Comparison of ENCODE assay signal across 8 mouse cellular contexts in the genomic region with DNA sequence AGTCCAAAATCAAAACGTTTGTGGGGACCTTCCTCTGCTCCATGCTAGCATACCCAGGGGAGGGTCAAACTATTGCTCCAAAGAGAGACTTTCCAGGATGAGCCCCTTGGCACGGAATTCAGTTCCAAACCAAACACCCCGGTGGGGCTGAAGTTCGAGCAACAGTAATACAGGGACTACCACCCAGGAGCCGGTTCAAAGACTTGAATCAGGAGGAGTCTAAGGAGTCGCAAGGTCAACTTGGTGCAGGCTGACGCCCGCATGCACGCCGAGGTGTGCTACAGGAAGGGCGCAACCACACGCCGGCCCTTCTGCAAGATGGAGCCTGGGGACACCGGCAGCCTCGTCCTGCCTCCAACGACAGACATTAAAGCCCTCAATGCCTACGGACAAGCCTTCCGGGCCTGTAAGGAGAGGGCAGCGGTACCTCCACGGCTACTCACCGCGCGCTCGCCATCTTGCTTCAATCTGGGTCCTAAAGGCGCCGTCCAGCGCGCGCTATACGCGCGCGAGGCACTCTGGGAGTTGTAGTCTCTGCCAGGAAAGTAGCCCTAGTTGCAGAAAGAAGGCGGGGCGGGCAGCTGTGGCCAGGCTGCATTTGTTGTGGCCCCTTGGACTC. TPM values are rescaled to one million over a fixed set of nuclear protein-coding genes. Genes with fewer than 3 reads are reported as not detected.
DNase-seq lines count a peak whose midpoint lies in the region; ATAC-seq and TF ChIP-seq lines count a peak whose summit lies in the region.

A gene (minus strand): TSS at position 478 of the 619 bp plus-strand sequence.

- peak within 1 kb of the TSS; percentile 91 for H3K9ac ChIP-seq in hindbrain, embryonic 11.5 days (ENCODE audit: low read depth, low read length)
- H3K9ac ChIP-seq in lung, embryonic 16.5 days (ENCODE audit: low read length) = peak within 1 kb of the TSS; percentile 78

- WGBS in hindbrain, embryonic 11.5 days = under 1% methylated on average over 35 of the region's 35 CpGs
- under 1% methylated on average over 35 of the region's 35 CpGs for WGBS in lung, embryonic 16.5 days

- in situ Hi-C loops in Patski (cut with MboI; ENCODE audit: low pct_unique_long_range_greater_than_20kb) = loop anchor here (5.0 kb wide), 1 partner anchor 391 kb away; no protein-coding TSS in a partner anchor

- no peak for DNase-seq in Patski (ENCODE audit: low read depth, low spot score)
- peak; percentile 92 to 96 for DNase-seq in cerebellum, postnatal 10 days
- DNase-seq in frontal cortex, postnatal 10 days (ENCODE audit: low spot score in 2 of 2) = peak; percentile 62 to 82
- peak; percentile 96 for DNase-seq in hindbrain, embryonic 11.5 days (ENCODE audit: low spot score)
- DNase-seq in layer of hippocampus, adult 9-11 months = peak; percentile 90
- DNase-seq in ovary, postnatal 10 days (ENCODE audit: low spot score) = peak; percentile 54
- peak; percentile 79 for DNase-seq in thymus, postnatal 0 days (ENCODE audit: low spot score)

- H3K4me1 ChIP-seq in hindbrain, embryonic 11.5 days (replicated peaks; ENCODE audit: control insufficient read depth, insufficient read depth, low read length) = no peaks in the 10 kb centered on the region
- H3K4me1 ChIP-seq in lung, embryonic 16.5 days (replicated peaks; ENCODE audit: control insufficient read depth, insufficient read depth, low read length) = peaks cover 9% of the 10 kb centered on the region

- H3K9me3 ChIP-seq in hindbrain, embryonic 11.5 days (ENCODE audit: control insufficient read depth, low read length) = no peaks in the 10 kb centered on the region
- no peaks in the 10 kb centered on the region for H3K9me3 ChIP-seq in lung, embryonic 16.5 days (ENCODE audit: control insufficient read depth, low read length)

- H3K27ac ChIP-seq in hindbrain, embryonic 11.5 days (ENCODE audit: low read depth, low read length) = peak within 1 kb of the TSS; percentile 83
- peak within 1 kb of the TSS; percentile 74 for H3K27ac ChIP-seq in lung, embryonic 16.5 days (ENCODE audit: low read length)

- no peaks in the 10 kb centered on the region for H3K36me3 ChIP-seq in hindbrain, embryonic 11.5 days (ENCODE audit: control insufficient read depth, insufficient read depth, low read length)
- H3K36me3 ChIP-seq in lung, embryonic 16.5 days (ENCODE audit: control insufficient read depth, insufficient read depth, low read length) = peaks cover 6% of the 10 kb centered on the region; the same call in 1 of the 2 replicates

- peak within 1 kb of the TSS; percentile 83 for H3K4me3 ChIP-seq in hindbrain, embryonic 11.5 days (ENCODE audit: low read depth, low read length)
- H3K4me3 ChIP-seq in lung, embryonic 16.5 days (ENCODE audit: low read length) = peak within 1 kb of the TSS; percentile 63

- no peaks in the 10 kb centered on the region for H3K27me3 ChIP-seq in Patski
- H3K27me3 ChIP-seq in hindbrain, embryonic 11.5 days (ENCODE audit: control insufficient read depth, insufficient read depth, low read length) = no peaks in the 10 kb centered on the region
- H3K27me3 ChIP-seq in lung, embryonic 16.5 days (ENCODE audit: control insufficient read depth, insufficient read depth, low read depth, low read length) = no peaks in the 10 kb centered on the region

- POLR2A ChIA-PET in Patski (lab: Charles Lee) = interaction anchor here (0.5 kb wide), 1 partner anchor 206 kb away, joined by 4 read pairs; no protein-coding TSS in a partner anchor

- peak; percentile 91 for ATAC-seq in Patski
- ATAC-seq in hindbrain, embryonic 11.5 days (ENCODE audit: low FRiP score) = peak; percentile 96
- peak; percentile 96 for ATAC-seq in lung, embryonic 16.5 days (ENCODE audit: low read depth)

- TF ChIP-seq CTCF in Patski (IDR thresholded peaks at IDR 0.05) = no peak

- H3K4me2 ChIP-seq in hindbrain, embryonic 11.5 days (replicated peaks; ENCODE audit: low read depth, low read length) = peak within 1 kb of the TSS; percentile 59
- H3K4me2 ChIP-seq in lung, embryonic 16.5 days (ENCODE audit: low read depth, low read length) = peak within 1 kb of the TSS; percentile 73

- CTCF ChIA-PET in Patski (lab: Charles Lee) = interaction anchor here (0.9 kb wide), 1 partner anchor 12 kb away, joined by 3 read pairs; no protein-coding TSS in a partner anchor

RNA-seq across cellular contexts. Expression of the gene that starts here (rescaled TPM):
- 198 TPM for polyA plus RNA-seq in Patski (2021)
- 297 and 300 TPM in 2 replicates for polyA plus RNA-seq in hindbrain, embryonic 11.5 days (2014; fragmentation: Nextera tagmentation; extraction: Ambion mirVana)
- 298 and 313 TPM in 2 replicates for polyA plus RNA-seq in lung, embryonic 16.5 days (2015; fragmentation: Nextera tagmentation; extraction: Ambion mirVana)
- 291 and 337 TPM in 2 replicates for polyA plus RNA-seq in thymus, postnatal 0 days (2015; fragmentation: Nextera tagmentation; extraction: Ambion mirVana)
